Mouse (Mus musculus) right cerebral cortex, postnatal 14 days (tissue): Measurements from ENCODE around the gene Syn3.

Source experiments
- DNase-seq: peaks from one replicate; pipeline ENCODE4 v3.0.0; 2022

Syn3 gene

DNA sequence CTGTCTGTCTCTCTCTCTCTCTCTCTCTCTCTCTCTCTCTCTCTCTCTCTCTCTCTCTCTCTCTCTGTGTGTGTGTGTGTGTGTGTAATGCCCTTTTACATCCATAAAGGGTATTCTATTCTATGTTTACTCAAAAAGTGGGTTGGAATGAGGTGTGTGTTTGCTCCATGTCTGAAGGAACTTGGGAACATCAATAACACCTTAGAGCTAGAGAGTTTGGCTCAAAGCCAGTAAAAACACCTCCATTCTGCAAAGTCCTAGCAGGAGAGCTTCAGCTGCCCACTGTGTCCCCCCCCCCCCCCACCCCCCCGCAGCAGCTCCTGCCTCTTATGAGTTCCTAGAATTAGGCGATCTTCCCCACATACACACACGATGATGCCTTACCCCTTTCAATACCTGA, 161.5 kb downstream of the Syn3 start:
- DNase-seq, result no peak

DNA sequence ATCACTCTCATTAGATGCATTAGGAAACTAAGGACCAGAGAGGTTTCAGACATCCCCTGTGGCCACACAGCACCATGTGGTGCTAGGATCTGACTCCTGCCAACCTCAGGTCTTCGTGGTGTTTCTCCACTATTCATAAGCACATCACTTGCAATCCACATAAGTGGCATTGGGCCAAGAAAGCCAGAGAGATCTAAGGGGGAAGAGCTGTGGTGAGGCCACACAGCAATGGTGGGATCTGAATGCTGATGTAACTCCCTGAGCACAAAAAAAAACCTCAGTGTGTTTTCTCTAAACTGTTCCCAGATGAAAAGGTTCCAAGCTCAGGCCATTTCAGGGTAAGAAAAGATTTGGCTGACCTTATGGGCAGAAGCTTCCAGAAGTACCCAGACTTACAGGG, 162.2 kb downstream of the Syn3 start:
- no peak for DNase-seq

DNA sequence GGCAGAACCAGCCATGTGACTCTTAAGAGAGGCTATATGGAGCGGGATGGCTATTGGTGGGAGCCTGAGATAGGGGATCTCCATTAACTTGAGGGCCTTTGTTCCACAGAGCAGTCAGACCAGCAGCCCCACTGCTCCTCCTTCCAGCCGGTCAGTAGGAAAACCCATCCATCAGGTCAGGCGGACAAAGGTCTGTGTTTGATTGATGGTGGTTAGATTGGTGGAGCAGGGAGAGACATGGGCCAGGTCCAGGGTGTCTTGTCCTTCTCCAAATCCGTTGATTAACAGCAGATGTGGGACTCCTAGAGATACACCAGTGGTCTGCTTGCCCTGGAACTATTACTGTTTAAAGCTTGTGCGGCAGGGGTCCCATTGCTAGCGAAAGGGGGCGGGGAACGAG, 164.1 kb downstream of the Syn3 start:
- no peak for DNase-seq

DNA sequence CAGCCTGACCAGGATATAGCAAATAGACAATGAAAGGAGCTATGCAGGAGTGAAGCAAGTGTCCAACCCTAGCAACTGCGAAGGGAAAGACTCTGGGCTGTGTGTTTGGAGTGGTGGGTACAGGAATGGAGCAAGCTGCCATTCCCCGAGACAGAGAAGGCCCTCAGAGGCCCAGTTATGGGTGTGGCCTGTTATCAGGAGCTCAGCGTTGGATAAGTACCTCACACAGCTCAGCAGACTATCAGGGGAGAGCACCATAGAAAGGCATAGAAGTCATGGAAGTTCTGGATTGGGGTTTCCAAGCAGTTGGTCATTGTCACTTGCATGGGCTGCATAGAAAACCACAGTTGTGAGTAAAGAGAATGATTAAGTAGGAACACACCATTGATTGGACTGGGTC, 165.8 kb downstream of the Syn3 start:
- no peak for DNase-seq

DNA sequence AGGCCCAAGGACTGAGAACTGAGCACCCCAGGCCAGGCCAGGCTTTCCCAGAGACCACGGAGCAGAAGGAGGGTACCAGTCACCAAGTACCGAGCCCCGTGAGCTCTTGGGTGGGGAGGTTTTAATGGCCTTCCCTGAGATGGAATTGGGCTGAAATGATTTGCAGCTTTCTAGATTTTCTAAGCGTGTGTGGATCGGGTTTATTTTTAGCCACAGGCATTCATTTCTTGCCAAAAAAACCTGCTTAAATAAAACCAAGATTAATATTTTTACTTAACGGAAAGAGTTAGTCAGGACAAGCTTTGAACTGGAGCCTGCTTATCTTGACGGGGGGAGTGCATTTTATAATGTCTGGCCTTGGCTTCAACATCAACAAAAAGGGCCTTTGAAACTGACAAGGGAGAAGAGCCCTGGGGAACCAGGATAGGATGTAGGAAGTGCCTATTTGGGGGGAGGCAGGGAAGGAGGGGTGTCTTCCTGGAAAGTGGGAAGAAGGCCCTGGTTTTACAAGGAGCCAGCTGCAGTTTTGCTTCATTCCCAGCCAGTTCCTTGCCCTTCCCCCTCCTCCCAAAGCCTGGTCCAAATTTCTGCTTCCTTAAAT, 166.9 kb downstream of the Syn3 start:
- DNase-seq, result no peak

DNA sequence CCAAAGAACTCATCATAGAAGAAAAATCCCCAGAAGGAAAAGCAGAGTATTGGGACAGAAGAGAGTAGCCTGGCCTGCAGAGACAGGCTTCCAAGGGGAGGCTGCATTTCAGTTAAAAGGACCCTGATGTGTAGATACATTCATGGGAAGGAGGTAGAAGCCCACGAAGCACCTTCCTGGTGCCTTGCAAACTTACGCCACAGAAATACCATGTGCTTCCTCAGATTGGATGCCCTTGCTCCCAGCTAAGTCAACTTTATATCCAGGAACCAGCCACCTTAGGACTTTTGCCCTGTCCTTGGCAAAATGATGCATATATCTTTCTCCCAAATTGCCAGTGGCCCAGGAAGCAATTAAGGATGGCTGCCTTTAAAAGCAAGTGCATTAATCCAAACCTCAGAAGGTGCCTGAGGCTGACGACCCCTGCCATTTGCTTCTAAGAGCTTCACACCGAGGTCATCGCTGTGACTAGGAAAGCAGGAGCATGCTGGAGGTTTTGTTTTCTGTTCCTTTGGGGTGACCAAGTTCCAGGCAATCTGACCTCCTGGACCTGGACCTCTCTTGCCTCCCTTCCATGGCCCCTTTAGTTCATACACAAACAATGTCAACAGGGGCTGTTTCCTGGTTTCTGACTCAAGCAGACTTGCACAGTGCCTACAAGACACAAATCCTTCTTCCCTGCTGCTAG, 167.6 kb downstream of the Syn3 start:
- DNase-seq, result no peak

DNA sequence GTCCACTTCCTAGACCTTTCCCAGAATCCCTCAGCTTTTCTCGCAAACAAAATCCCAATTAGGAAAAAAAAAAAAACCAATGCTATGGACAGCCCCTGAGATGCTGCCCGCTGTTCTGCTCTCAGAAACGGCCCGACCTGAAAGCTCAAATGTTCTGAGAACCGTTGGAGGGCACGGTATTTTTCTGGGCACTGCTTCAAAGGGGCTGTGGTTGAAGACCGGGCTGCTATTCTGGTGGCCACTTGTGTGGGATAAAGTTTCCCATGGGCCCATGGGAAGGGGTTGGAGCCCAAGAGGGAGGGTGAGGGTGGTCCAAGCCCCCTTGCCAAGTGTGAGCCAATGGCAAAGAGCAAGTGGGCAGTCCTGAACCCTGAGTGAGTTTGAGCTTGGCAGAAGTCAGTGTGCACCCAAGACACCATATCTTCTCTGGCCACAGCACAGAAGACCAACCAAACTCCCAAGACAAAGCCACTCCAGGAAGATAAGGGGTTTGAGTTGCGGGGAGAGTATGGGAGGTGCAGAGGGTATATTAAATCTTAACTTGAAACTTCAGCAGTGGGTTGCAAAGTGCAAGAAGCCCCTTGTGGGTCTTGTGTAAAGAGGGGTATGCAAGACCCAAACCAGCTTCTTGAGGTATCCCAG, 169.3 kb downstream of the Syn3 start:
- DNase-seq, result no peak

DNA sequence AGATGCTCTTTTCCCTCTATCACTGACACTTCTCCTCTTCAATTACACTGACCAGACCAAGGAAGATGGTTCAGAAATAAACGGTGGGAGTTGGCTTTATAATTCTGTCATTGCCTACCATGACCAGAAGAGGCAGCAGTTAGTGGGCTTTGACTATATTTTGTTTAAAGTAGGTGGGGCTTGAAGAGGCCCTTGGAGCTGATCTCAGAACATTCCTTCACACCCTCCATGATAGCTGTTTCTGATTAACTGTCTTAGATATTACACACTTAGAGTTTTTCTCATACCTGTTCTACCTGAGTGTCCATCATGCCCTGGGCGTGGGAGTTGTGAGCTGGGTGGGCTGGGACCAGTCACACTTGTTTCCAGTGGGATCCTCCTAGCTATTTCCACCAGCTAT, 170.0 kb downstream of the Syn3 start:
- no peak for DNase-seq

DNA sequence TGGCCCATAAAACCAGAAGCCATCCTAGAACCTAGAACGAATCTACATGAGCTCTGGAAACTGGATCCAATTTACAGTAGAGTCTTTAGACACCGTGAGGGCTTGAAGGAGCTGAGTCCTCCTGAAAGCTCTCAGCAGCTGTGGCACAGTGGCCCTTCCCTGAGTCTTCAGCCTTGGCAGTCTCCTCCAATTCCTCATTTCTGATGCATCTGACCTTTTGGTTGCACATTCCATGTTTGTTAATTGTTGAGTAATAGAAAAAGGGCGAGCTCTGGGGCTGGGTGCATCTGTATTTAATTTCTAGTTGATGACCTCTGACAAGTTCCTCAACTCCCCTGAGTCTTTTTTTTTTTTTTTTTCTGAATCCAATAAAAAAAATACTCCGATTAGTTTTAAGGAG, 170.6 kb downstream of the Syn3 start:
- DNase-seq, result no peak

DNA sequence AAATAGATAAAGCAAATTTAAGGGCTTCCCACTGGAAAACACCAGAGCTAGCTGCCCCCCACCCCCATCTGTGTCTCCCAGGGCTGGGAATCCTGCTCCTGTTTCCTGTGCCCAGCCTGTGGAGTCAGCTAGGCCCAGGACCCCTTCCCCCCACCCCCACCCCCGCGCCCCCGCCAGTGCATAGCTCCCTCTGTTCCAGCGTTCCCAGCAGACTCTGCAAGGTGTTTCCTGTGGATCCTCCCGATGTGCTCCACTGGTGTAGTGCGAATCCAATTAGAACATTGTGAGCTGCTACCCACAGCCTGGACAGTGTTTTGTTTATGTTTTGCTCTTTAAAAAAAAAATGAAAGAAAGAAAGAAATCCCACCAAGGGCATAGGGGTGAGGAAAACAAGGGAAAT, 173.4 kb downstream of the Syn3 start:
- DNase-seq, result no peak

DNA sequence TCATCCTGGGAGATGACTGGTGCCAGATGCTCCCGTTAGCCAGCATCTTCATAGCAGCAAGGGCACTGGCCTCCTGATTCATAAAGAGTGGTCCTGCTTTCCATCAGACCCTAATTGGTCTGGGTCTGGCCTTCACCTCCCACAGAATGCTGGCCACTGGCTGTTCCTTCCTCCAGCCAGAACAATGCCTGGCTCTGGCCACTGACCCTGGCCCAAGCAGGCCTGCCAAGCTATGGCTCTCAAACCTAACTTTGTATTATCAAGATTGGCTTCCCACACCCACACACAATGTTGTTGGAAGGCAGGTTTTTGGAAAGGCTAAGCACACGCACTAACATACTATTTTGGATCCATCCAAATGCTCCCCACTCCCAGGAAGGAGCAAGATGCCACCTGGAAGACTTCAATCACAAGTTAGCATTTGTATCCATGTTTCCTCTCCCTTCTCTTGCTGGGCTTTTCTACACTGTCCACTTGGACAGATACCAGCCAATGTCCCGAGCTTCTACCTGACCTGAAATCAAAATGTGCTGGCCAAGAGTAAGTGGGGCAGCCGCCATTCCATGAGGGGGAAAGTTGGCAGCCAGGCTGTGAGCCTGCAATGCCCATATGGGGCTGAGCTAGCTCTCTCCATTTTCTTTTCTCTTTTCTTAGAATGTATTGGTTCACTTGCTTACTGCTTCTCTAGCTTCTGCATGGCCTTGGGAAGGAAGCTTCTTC, 175.3 kb downstream of the Syn3 start:
- no peak for DNase-seq

DNA sequence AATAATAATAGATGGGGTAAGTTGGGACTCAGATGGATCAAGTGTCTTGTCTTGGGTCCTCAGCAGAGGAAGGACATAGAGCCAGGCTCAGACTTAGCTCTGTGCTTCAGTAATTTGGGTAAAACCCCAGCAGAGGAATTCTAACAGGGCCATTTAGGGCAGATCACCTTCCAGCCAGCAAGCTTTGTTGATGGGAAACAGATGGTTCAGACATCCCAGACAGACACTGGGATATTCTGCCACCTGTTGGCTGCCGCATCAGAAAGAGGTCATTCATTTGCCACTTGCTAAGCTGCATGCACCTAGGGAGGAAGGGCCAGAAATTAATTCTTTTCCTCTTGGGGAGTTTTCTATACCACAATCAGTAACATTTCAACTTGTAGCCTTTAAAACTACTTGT, 176.7 kb downstream of the Syn3 start:
- no peak for DNase-seq

DNA sequence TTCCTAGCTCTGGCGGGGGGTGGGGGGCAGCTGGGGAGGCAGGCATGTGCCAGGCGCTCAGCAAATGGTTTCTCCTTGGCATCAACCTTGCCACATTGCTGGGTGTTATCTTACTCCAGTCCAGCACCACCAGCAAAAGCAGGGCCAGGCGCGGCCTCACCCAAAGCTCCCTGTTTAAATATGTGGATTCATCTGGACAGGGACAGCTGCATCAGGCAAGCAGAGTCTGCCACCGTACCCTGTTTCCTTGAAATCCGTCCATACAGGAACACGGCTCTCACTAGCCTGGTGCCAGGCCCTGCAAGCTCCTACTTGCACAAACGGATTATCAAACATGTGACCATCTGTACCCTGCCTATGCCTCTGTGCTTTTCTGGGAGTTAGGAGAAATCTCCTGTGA, 177.5 kb downstream of the Syn3 start:
- DNase-seq, result no peak

DNA sequence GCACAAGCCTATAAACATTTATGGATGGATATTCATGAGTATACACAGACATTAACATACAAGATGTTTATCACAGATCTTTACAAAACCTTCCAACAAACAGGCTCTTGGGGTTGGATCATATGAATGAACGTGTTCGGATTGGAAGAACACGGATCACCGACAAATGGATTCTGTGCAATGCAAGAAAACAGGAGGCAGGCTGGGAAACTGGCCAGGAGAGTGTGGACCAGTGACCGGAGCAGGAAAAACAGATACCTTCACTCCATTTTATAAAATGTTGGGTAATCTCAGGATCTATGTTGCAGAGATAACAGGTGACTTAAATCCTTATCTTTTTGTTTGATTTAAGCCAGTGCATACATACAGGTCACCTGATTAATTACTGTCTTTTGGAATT, 178.5 kb downstream of the Syn3 start:
- DNase-seq, result no peak

DNA sequence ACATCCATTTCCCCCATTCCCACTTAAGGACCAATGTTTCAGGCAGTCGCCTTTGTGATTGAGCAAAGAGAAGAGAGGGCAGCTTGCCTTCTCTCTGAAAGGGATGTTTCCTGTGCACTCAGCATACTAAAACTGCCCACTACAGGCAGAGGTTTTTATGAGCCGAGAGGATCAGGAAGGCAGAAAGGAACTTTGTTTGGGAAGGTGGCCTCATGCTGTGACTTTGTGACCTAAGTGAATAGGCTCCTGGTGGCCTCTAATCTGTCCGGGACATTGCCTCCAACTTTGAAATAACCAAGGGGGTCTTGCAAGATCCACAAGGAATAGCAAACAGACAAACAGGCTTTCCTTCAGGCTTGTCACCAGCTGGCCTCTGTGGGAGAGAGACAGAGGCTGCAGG, 179.2 kb downstream of the Syn3 start:
- no peak for DNase-seq

DNA sequence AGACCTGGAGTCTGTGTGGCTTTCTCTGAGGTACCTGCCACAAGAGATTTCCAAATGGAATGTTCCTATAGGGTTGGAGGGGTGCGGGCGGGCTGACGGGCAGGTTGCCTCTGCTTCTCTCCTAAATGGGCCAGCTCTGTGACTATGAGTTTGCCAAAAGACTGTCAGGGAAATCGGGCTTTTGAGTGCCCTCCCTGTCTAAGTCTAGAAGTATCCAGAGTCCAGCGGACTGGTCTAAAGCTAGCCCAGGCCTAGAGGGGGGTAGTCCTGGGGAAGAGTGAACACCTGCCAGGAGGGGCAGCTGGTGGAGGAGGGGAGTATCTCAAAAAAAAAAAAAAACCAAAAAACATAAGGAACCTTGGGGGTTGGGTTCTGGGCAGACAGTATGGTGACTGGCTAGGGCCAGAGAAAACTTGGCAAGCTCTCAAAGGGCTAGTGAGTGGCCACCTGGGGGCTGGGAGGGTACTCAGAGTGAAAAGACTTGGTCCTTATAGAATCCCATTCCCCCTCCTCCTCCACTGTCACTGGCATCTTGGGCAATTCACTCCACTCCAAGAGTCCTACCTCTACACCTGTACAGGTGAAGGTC, 180.1 kb downstream of the Syn3 start:
- DNase-seq, result no peak

DNA sequence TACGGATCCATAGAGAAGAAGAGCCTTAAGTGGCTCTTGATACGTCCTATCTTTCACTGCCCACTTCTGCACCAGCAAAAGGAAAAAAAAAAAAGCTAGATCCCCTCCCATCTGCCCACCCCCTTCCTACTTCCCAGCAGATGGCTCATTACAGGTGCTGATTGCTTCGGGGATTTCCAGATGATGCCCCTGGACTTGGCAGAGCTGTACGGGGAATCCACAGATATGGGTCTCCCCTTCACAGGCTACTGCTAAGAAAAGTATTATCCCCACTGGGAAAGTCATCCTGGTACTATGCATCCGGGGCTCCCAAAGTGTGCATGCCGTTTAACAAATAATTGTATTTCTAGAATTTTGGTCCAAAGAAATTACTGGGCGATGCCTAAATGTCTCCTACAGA, 181.1 kb downstream of the Syn3 start:
- no peak for DNase-seq

DNA sequence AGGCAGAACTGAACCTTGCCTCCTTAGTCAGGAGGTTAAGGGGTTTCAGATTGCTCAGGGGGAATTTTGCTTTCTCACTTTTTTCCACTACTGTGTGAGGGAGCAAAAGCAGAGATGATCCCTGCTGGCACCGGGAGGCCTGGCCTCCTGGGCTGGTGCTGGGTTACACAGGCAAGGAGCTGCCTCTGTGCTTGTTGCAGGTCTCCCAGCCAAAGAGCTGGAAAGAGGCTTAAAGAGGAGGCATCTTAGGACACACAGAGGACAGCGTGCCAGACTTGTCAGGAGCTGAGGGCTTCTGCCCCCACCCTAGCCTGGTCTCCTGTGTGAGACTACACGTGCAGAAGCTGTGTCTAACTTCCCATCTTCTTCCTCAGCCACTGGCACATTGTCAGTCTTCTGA, 183.2 kb downstream of the Syn3 start:
- DNase-seq, result no peak

DNA sequence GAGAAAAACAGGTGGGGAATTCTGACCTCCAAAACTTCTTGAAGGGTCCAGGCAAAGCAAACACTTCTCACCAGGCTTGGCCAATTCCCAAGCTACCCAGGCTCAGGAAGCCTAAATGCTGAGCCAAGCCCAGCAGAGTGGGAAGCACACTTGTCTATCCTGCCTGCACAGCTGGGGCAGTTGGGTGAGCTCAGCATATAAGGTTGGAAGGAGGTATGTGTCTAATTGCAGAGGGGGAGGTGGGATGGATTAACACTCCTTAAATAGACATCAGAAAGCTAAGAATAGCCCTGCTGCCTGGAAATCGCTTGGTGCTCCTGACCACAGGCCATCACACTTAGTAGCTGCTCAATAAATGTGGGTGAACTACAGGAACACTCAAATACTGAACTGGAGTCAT, 185.2 kb downstream of the Syn3 start:
- no peak for DNase-seq

DNA sequence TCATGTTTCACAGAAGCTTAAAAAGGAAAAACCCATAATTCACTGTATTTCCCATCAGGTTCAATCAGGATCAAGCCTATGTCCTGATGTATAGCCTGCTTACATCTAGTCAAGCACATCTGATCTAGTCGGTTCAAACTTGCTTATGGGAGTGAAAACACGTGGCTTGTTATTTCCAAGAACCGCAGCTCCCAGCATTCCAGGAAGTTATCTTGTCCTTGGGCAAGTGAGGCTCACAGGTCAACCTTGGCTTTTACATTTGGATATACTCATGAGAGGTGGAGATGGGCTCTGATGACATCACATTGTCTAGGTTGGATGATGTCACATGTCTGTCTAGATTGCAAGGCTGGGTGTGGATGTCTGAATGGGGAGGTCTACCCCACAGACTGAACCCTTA, 185.7 kb downstream of the Syn3 start:
- DNase-seq, result no peak

DNA sequence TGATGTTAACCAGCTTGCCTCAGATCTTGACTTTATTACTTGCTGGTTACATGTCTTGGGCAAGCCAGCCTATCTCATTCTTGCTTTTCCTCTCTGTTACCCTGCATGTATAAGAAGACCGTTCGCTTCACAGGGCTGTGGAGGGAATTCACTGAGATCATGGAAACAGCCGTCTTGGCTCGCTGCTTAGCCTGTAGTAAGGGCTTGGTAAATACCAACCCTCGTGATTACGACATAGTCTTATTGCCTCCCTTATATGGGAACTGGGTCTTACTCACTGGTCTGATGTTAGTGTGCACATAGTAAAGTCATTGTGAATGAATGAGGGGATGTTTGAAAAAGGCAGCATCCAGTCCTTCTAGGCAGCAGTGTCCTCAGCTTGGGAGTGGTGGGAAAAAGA, 188.2 kb downstream of the Syn3 start:
- no peak for DNase-seq

DNA sequence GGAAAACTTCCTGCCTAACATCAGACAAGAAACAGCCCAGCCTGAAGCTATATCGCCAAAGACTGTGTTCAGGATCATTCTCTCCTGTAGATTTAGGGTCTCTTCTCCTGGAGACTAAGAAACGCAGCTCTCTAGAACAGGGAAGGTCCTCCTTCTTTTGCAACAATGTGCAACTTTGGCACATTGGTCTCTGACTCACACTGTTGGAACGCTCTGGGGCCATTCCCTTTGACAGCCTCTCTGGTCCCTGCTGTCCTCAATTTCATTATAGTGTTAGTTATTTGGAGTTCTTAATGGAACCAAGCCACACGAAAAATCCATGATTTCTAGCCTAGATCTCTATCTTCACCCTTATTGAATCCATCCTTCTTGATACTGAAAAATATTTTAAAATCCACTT, 191.5 kb downstream of the Syn3 start:
- no peak for DNase-seq

DNA sequence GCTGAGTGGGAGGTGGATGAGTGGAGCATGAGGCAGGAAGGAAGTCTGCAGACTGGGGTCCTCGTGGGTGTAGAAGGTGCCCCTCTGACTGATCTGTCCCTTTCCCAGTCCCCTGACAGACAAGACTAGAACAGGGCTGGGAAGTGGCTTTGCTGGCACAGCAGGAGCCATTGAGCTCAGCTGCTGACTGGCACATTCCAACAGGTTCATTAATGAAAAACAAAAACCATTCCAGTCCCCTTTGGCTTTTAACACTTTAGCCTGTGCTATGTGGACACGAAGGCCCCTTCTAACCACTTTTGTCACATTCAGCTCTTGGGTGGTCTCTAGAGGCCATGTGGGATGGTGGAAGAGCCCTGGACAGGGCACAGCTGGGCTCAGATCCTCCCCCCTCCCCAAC, 194.1 kb downstream of the Syn3 start:
- no peak for DNase-seq

DNA sequence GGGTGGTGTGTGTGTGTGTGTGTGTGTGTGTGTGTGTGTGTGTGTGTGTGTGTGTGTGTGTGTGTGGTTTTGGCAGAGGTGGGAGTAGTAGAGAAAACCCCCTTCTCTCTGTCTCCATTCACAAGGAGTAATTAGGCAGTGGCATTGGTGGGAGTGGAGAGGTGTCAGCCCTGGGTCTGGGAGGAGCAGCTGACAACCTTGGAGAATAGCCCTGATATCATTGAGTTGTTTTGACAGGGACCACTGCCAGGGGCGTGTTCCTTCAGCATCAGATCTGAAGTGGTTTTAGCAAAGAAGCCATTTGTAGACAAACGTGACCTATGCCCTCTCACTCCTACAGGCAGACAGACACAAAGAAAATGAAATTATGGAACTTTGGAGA, 195.2 kb downstream of the Syn3 start:
- no peak for DNase-seq
